Mouse (Mus musculus): ENCODE measurements around the gene Akap8l.

DNA sequence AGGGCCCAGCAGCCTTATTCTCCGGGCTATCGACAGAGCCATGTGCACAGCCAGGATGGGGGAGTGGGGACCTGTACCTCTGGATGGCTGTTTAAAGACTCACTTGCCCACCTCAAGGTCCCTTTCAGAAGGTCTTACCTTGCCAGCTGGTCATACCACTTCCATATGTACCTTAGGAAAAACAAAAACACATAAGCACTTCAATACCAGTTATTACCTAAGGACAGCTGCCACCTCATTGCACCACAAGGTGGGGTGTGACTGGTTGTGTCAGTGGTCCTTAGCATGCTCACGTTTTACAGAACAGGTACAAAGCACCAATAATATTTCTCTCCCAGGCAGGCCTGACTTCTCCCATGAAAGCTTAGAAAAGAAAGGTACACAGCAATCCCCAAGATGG is 32.7 kb downstream of the Akap8l start:
- TF ChIP-seq CTCF (IDR thresholded peaks at IDR 0.05; ENCODE audit: low read depth, low read length) (no peak), GATA1 (IDR thresholded peaks at IDR 0.05; ENCODE audit: borderline replicate concordance, low read length) (no peak), POLR2AphosphoS5 (IDR thresholded peaks at IDR 0.05; ENCODE audit: insufficient replicate concordance, low read depth, low read length) (no peak), TAL1 (conservative IDR thresholded peaks at IDR 0.05; ENCODE audit: low read depth, low read length) (no peak)
